Mouse (Mus musculus) heart, embryonic 14.5 days (tissue): ENCODE measurements around the gene Flvcr2. TPM values are rescaled to one million over a fixed set of nuclear protein-coding genes. Genes with fewer than 3 reads are reported as not detected.
A peak's percentile ranks its signal among the peaks of the same experiment; 100 is the strongest.

Experiments used
- ATAC-seq: fragments of 200-750 bp; cut with Nextera tagmentation; 2 replicates; pipeline ENCODE4 v1.8.0; 2017; ENCODE audit warnings: low read depth, moderate TSS enrichment; ENCODE audit not compliant: insufficient number of reproducible peaks, insufficient read depth, low FRiP score
- H3K27ac ChIP-seq, 2 experiments: fragments of 200-500 bp in 1 of 2; fragments of 300-500 bp in 1 of 2; sonication (generic) in 1 of 2; replicated peaks in 1 of 2; 2 replicates each; pipeline ENCODE4 v1.5.1; 2012 to 2014; ENCODE audit warnings: low read depth in 2 of 2, low read length in 2 of 2, control low read depth in 1 of 2, mild to moderate bottlenecking in 1 of 2, mixed read lengths in 1 of 2; ENCODE audit not compliant: control insufficient read depth in 1 of 2, insufficient read depth in 1 of 2
- H3K27me3 ChIP-seq: fragments of 300-500 bp; sonication (generic); 2 replicates; pipeline ENCODE4 v1.6.1; 2014; ENCODE audit warnings: mild to moderate bottlenecking, low read length, control low read depth; ENCODE audit not compliant: control insufficient read depth, insufficient read depth
- H3K36me3 ChIP-seq: fragments of 300-500 bp; sonication (generic); 2 replicates; pipeline ENCODE4 v1.6.1; 2014; ENCODE audit warnings: mild to moderate bottlenecking, control low read depth, low read length, mixed read lengths; ENCODE audit not compliant: control insufficient read depth, insufficient read depth
- H3K4me1 ChIP-seq, 2 experiments: fragments of 200-500 bp in 1 of 2; fragments of 300-500 bp in 1 of 2; sonication (generic) in 1 of 2; 2 replicates each; pipeline ENCODE4 v1.6.1; 2012 to 2014; ENCODE audit warnings: low read length in 2 of 2, control low read depth in 1 of 2, mixed read lengths in 1 of 2; ENCODE audit not compliant: control insufficient read depth in 2 of 2, insufficient read depth in 2 of 2
- H3K4me2 ChIP-seq: fragments of 300-500 bp; sonication (generic); 2 replicates; pipeline ENCODE4 v1.6.1; 2014; ENCODE audit warnings: mild to moderate bottlenecking, low read length
- H3K4me3 ChIP-seq, 2 experiments: fragments of 200-500 bp in 1 of 2; fragments of 300-500 bp in 1 of 2; sonication (generic) in 1 of 2; 2 replicates each; pipeline ENCODE4 v1.5.1; 2012 to 2014; ENCODE audit warnings: low read length in 2 of 2, mild to moderate bottlenecking in 2 of 2, control low read depth in 1 of 2, low read depth in 1 of 2, moderate library complexity in 1 of 2; ENCODE audit not compliant: control insufficient read depth in 1 of 2, insufficient read depth in 1 of 2
- H3K9ac ChIP-seq: fragments of 300-500 bp; sonication (generic); 2 replicates; pipeline ENCODE4 v1.6.1; 2014; ENCODE audit warnings: mild to moderate bottlenecking, low read length
- H3K9me3 ChIP-seq: fragments of 300-500 bp; sonication (generic); 2 replicates; pipeline ENCODE4 v1.6.1; 2016; ENCODE audit warnings: low read length, control low read depth; ENCODE audit not compliant: control insufficient read depth
- WGBS: fragments of 180-500 bp; shearing (Covaris S2); extraction: QIAGEN DNeasy Blood & Tissue Kit; methylation state at CpG from one replicate; pipeline ENCODE4 v1.1.7; 2014; 5-methylcytosine and 5-hydroxymethylcytosine counted together
- polyA plus RNA-seq: library from polyadenylated mRNA; unstranded; fragments of >200 nt; fragmentation: Nextera tagmentation; extraction: Ambion mirVana; gene quantifications from 2 replicates; pipeline ENCODE4 v1.2.1, GENCODE M21; 2014

The Flvcr2 gene
- polyA plus RNA-seq, 1 experiment from 2014 or later: 7.8 TPM

- H3K36me3 ChIP-seq: no peaks in the 10 kb centered on the region
- no peak for ATAC-seq
- no peak overlapping the region for H3K9ac ChIP-seq
- H3K4me2 ChIP-seq: no peak overlapping the region
- H3K4me1 ChIP-seq: no peaks in the 10 kb centered on the region
- no peaks in the 10 kb centered on the region for H3K27me3 ChIP-seq
- no peaks in the 10 kb centered on the region for H3K9me3 ChIP-seq
- 62% methylated on average over 3 of the region's 3 CpGs for WGBS
- H3K4me3 ChIP-seq: no peak overlapping the region
- no peak overlapping the region for H3K27ac ChIP-seq
Measured at GRCm38 (mm10) chr12:85778962-85779361, 32.6 kb downstream of the Flvcr2 start.

GRCm38 (mm10) chr12:85779707-85780106 lies 33.4 kb downstream of the Flvcr2 start:
- no peak for ATAC-seq
- H3K27ac ChIP-seq: no peak overlapping the region
- no peak overlapping the region for H3K4me2 ChIP-seq

GRCm38 (mm10) chr12:85781606-85782005 lies 35.3 kb downstream of the Flvcr2 start:
- H3K27ac ChIP-seq: no peak overlapping the region
- ATAC-seq: no peak

More at GRCm38 (mm10) chr12:85779707-85780106, 33.4 kb downstream of the Flvcr2 start:
- Histone ChIP-seq H3K36me3 (no peaks in the 10 kb centered on the region), H3K4me1 (no peaks in the 10 kb centered on the region), H3K9ac (no peak overlapping the region), H3K4me3 (no peak overlapping the region), H3K9me3 (no peaks in the 10 kb centered on the region), H3K27me3 (no peaks in the 10 kb centered on the region)
- WGBS: 90% methylated on average over 5 of the region's 5 CpGs

DNA sequence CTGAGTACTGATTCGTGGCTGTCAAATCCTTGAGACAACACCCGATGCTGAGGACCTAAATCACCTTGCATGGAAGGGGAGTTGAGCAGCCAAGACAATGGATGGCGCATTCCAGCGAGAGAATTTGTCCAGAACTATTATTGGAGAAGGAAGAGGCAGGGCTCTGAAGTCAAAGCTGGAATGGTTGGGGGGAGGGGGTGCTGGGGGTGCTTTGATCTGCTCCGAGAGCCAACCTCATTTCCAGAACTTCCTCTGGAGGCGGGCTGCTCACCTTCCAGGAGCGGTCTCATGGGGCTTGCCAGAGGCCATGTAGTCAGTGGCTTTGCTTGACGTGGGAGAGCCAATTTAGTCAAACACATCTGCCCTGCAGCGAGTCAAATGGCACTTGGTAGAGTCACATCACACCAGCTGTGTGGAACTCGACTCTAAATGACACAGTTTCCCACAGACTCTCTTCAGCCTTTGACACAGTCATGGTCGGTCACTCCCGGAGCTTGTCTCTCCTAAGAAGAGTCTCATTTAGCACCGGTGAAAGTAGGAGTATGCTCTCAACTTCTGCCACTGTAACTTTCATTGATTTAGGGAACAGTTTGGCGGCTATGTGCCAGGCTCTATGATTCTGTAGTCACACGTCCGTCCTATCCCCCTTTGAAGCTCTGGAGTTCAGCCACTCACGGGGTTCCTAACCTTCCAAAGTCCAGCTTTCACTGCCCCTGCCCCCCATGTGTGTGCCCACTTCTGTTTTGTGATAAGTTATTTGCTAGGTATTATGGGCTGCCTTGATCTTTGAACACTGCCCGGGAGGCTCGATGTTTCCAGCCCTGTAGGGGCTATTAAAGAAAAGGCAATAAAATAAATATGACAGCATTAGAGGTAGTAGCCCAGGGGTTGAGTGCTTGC lies 38.8 kb downstream of the Flvcr2 start:
- H3K4me1 ChIP-seq: no peaks in the 10 kb centered on the region; a peak in 2 of 4 replicates
- no peaks in the 10 kb centered on the region for H3K27me3 ChIP-seq
- 0 out of 2 replicates have a peak, but pooled peaks have one; percentile 21 for ATAC-seq
- H3K36me3 ChIP-seq: no peaks in the 10 kb centered on the region
- H3K4me3 ChIP-seq: no peak overlapping the region
- WGBS: 69% methylated on average over 19 of the region's 19 CpGs
- H3K9me3 ChIP-seq: no peaks in the 10 kb centered on the region
- no peak overlapping the region for H3K27ac ChIP-seq
- no peak overlapping the region for H3K9ac ChIP-seq
- no peak overlapping the region for H3K4me2 ChIP-seq

More at GRCm38 (mm10) chr12:85781606-85782005, 35.3 kb downstream of the Flvcr2 start:
- no peak overlapping the region for H3K4me3 ChIP-seq
- WGBS: 84% methylated on average over 3 of the region's 3 CpGs
- H3K4me1 ChIP-seq: no peaks in the 10 kb centered on the region; a peak in 2 of 4 replicates
- no peaks in the 10 kb centered on the region for H3K36me3 ChIP-seq
- H3K9me3 ChIP-seq: no peaks in the 10 kb centered on the region
- no peak overlapping the region for H3K9ac ChIP-seq
- no peaks in the 10 kb centered on the region for H3K27me3 ChIP-seq
- no peak overlapping the region for H3K4me2 ChIP-seq

DNA sequence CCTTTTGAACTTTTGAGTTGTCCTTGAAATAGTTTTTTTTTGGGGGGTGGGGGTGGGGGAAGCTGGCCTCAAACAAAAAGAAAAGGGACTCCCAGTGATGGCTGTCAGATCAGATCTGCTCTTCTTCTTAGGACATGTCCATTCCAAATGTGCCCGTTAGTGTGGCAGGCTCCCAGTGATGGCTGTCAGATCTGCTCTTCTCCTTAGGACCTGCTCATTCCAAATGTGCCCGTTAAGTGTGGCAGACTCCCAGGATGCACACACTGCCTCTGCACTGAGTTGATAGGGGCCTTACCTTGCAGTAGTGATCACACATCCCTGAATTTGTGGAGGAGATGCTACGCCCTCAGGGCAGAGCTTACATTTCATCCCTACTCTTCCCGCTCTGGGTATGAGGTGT lies 45.8 kb downstream of the Flvcr2 start:
- H3K4me1 ChIP-seq: peaks cover 0 to 6% of the 10 kb centered on the region in 2 experiments; a peak in 2 of 4 replicates
- no peak overlapping the region for H3K4me2 ChIP-seq
- H3K9ac ChIP-seq: no peak overlapping the region
- ATAC-seq: no peak
- 76% methylated on average over 4 of the region's 4 CpGs for WGBS
- H3K27me3 ChIP-seq: no peaks in the 10 kb centered on the region
- H3K4me3 ChIP-seq: no peak overlapping the region
- H3K36me3 ChIP-seq: no peaks in the 10 kb centered on the region
- H3K27ac ChIP-seq: no peak overlapping the region
- no peaks in the 10 kb centered on the region for H3K9me3 ChIP-seq

DNA sequence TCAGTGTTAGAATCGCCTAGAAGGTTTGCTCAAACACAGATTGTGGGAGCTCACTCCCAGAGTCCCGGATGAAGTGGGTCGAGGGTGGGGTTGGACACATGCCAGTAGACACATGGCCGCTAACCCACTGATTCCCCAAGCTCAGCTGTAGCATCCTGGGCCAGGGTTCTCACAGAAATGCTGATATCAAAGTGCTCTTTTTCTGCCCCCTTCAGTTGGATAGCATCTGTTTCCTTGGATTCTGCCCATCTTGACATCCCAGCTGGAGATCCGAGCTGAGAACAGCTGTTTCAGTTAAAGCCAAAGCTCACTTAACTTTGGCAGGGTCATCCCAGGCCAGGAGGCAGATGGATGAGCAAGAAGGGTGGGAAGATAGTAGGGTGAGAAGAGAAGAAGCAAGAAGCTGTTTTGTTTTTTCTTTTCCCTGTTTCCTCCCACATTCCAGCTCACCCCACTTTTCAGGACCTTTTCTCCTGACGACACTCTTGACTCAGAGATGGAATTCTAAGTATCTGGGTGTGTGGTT lies 46.5 kb downstream of the Flvcr2 start:
- no peak overlapping the region for H3K4me3 ChIP-seq
- no peak overlapping the region for H3K4me2 ChIP-seq
- no peak overlapping the region for H3K27ac ChIP-seq
- no peak for ATAC-seq
- H3K9me3 ChIP-seq: no peaks in the 10 kb centered on the region
- no peaks in the 10 kb centered on the region for H3K36me3 ChIP-seq
- H3K4me1 ChIP-seq: peaks cover 0 to 6% of the 10 kb centered on the region in 2 experiments; a peak in 2 of 4 replicates
- no peak overlapping the region for H3K9ac ChIP-seq
- H3K27me3 ChIP-seq: no peaks in the 10 kb centered on the region
- 34% methylated on average over 6 of the region's 6 CpGs for WGBS

- Histone ChIP-seq H3K4me2 (no peak overlapping the region), H3K4me3 (no peak overlapping the region), H3K9me3 (no peaks in the 10 kb centered on the region), H3K27ac (no peak overlapping the region), H3K9ac (no peak overlapping the region), H3K36me3 (no peaks in the 10 kb centered on the region), H3K4me1 (peaks cover 0 to 6% of the 10 kb centered on the region in 2 experiments; a peak in 2 of 4 replicates), H3K27me3 (no peaks in the 10 kb centered on the region)
- no peak for ATAC-seq
- WGBS: 76% methylated on average over 2 of the region's 2 CpGs
Measured at GRCm38 (mm10) chr12:85794094-85794493, 47.8 kb downstream of the Flvcr2 start.
